Mouse (Mus musculus) intestine, embryonic 14.5 days (tissue): ENCODE data around the gene Mgat5. TPM values are rescaled to one million over a fixed set of nuclear protein-coding genes. Genes with fewer than 3 reads are reported as not detected.
A peak's percentile ranks its signal among the peaks of the same experiment; 100 is the strongest.

ENCODE experiments used
- ATAC-seq: fragments of 200-750 bp; cut with Nextera tagmentation; replicated peaks from 2 replicates; pipeline ENCODE4 v1.8.0; 2017; ENCODE audit warnings: low read depth, moderate number of reproducible peaks, moderate TSS enrichment, moderate library complexity; ENCODE audit not compliant: low FRiP score, low TSS enrichment
- DNase-seq: peaks from one replicate; pipeline ENCODE4 v3.0.0-alpha.2; 2018; ENCODE audit warnings: low spot score
- H3K27ac ChIP-seq: fragments of 300-500 bp; sonication (generic); 2 replicates; pipeline ENCODE4 v1.5.1; 2014; ENCODE audit warnings: low read depth, mild to moderate bottlenecking, control low read depth
- H3K27me3 ChIP-seq: fragments of 300-500 bp; sonication (generic); replicated peaks from 2 replicates; pipeline ENCODE4 v1.6.1; 2014; ENCODE audit warnings: low read length, control low read depth; ENCODE audit not compliant: control insufficient read depth, insufficient read depth
- H3K36me3 ChIP-seq: fragments of 300-500 bp; sonication (generic); 2 replicates; pipeline ENCODE4 v1.6.1; 2014; ENCODE audit warnings: low read length, control low read depth; ENCODE audit not compliant: control insufficient read depth, insufficient read depth
- H3K4me1 ChIP-seq: fragments of 300-500 bp; sonication (generic); replicated peaks from 2 replicates; pipeline ENCODE4 v1.6.1; 2014; ENCODE audit warnings: low read length, control low read depth, mixed read lengths; ENCODE audit not compliant: control insufficient read depth, insufficient read depth
- H3K4me2 ChIP-seq: fragments of 300-500 bp; sonication (generic); 2 replicates; pipeline ENCODE4 v1.6.1; 2014; ENCODE audit warnings: low read length
- H3K4me3 ChIP-seq: fragments of 300-500 bp; sonication (generic); 2 replicates; pipeline ENCODE4 v1.5.1; 2014; ENCODE audit warnings: low read depth, low read length, control low read depth, mixed read lengths
- H3K9ac ChIP-seq: fragments of 300-500 bp; sonication (generic); 2 replicates; pipeline ENCODE4 v1.6.1; 2014; ENCODE audit warnings: mild to moderate bottlenecking, low read length
- H3K9me3 ChIP-seq: fragments of 300-500 bp; sonication (generic); 2 replicates; pipeline ENCODE4 v1.6.1; 2016; ENCODE audit warnings: low read length, control low read depth; ENCODE audit not compliant: control insufficient read depth
- WGBS: fragments of 180-500 bp; shearing (Covaris S2); extraction: QIAGEN DNeasy Blood & Tissue Kit; methylation state at CpG from one replicate; pipeline ENCODE4 v1.1.7; 2014; 5-methylcytosine and 5-hydroxymethylcytosine counted together
- polyA plus RNA-seq: library from polyadenylated mRNA; unstranded; fragments of >200 nt; fragmentation: Nextera tagmentation; extraction: Ambion mirVana; gene quantifications from 2 replicates; pipeline ENCODE4 v1.2.1, GENCODE M21; 2014

Mgat5 gene
- polyA plus RNA-seq, 1 experiment from 2014 or later = 7.3 TPM

GRCm38 (mm10) chr1:127275572-127276324 is 70.9 kb downstream of the Mgat5 start:
- Histone ChIP-seq H3K9ac (no peak overlapping the region), H3K4me3 (no peak overlapping the region), H3K36me3 (no peaks in the 10 kb centered on the region), H3K9me3 (no peaks in the 10 kb centered on the region), H3K4me2 (no peak overlapping the region), H3K27me3 (no peaks in the 10 kb centered on the region), H3K27ac (no peak overlapping the region), H3K4me1 (no peaks in the 10 kb centered on the region)
- DNase-seq = no peak
- 86% methylated on average over 3 of the region's 3 CpGs for WGBS
- 0 out of 2 replicates have a peak, but pooled peaks have one; percentile 58 for ATAC-seq

- Histone ChIP-seq H3K4me2 (no peak overlapping the region), H3K36me3 (no peaks in the 10 kb centered on the region), H3K27ac (no peak overlapping the region), H3K4me1 (no peaks in the 10 kb centered on the region), H3K9ac (no peak overlapping the region), H3K27me3 (no peaks in the 10 kb centered on the region), H3K4me3 (no peak overlapping the region), H3K9me3 (no peaks in the 10 kb centered on the region)
- 89% methylated on average over 3 of the region's 3 CpGs for WGBS
- no peak for DNase-seq
- no peak for ATAC-seq
Measured at GRCm38 (mm10) chr1:127278067-127278466, 73.3 kb downstream of the Mgat5 start.

GRCm38 (mm10) chr1:127280256-127280655 is 75.4 kb downstream of the Mgat5 start:
- no peak overlapping the region for H3K9ac ChIP-seq
- no peaks in the 10 kb centered on the region for H3K4me1 ChIP-seq
- no peak overlapping the region for H3K27ac ChIP-seq
- H3K36me3 ChIP-seq = no peaks in the 10 kb centered on the region
- H3K4me2 ChIP-seq = no peak overlapping the region
- no peak overlapping the region for H3K4me3 ChIP-seq
- 94% methylated on average over 1 of the region's 1 CpGs for WGBS
- ATAC-seq = no peak
- no peak for DNase-seq
- no peaks in the 10 kb centered on the region for H3K9me3 ChIP-seq
- no peaks in the 10 kb centered on the region for H3K27me3 ChIP-seq

GRCm38 (mm10) chr1:127284975-127285374 is 80.2 kb downstream of the Mgat5 start:
- Histone ChIP-seq H3K9me3 (no peaks in the 10 kb centered on the region), H3K27me3 (no peaks in the 10 kb centered on the region), H3K9ac (no peak overlapping the region), H3K4me1 (no peaks in the 10 kb centered on the region), H3K4me3 (no peak overlapping the region), H3K27ac (no peak overlapping the region), H3K4me2 (no peak overlapping the region), H3K36me3 (no peaks in the 10 kb centered on the region)
- 79% methylated on average over 3 of the region's 3 CpGs for WGBS
- ATAC-seq = no peak
- DNase-seq = no peak

GRCm38 (mm10) chr1:127287505-127287904 is 82.7 kb downstream of the Mgat5 start:
- no peak for ATAC-seq
- no peaks in the 10 kb centered on the region for H3K36me3 ChIP-seq
- no peak overlapping the region for H3K27ac ChIP-seq
- H3K9ac ChIP-seq = no peak overlapping the region
- no peak overlapping the region for H3K4me2 ChIP-seq
- H3K4me3 ChIP-seq = no peak overlapping the region
- H3K27me3 ChIP-seq = no peaks in the 10 kb centered on the region
- WGBS = 88% methylated on average over 6 of the region's 6 CpGs
- DNase-seq = no peak
- no peaks in the 10 kb centered on the region; the same call in 1 of the 2 replicates for H3K4me1 ChIP-seq
- no peaks in the 10 kb centered on the region for H3K9me3 ChIP-seq

GRCm38 (mm10) chr1:127290879-127291278 is 86.1 kb downstream of the Mgat5 start:
- no peak for DNase-seq
- Histone ChIP-seq H3K4me1 (no peaks in the 10 kb centered on the region; the same call in 1 of the 2 replicates), H3K9ac (no peak overlapping the region), H3K4me2 (no peak overlapping the region), H3K4me3 (no peak overlapping the region), H3K27ac (no peak overlapping the region), H3K9me3 (no peaks in the 10 kb centered on the region), H3K27me3 (no peaks in the 10 kb centered on the region), H3K36me3 (no peaks in the 10 kb centered on the region)
- WGBS = 50% methylated on average over 9 of the region's 9 CpGs
- no peak for ATAC-seq

GRCm38 (mm10) chr1:127291721-127292120 is 86.9 kb downstream of the Mgat5 start:
- no peak overlapping the region for H3K27ac ChIP-seq
- H3K36me3 ChIP-seq = no peaks in the 10 kb centered on the region
- no peak overlapping the region for H3K4me2 ChIP-seq
- H3K4me1 ChIP-seq = no peaks in the 10 kb centered on the region; the same call in 1 of the 2 replicates
- no peak for DNase-seq
- no peaks in the 10 kb centered on the region for H3K9me3 ChIP-seq
- H3K9ac ChIP-seq = no peak overlapping the region
- no peak for ATAC-seq
- H3K27me3 ChIP-seq = no peaks in the 10 kb centered on the region
- H3K4me3 ChIP-seq = no peak overlapping the region

- no peaks in the 10 kb centered on the region; the same call in 1 of the 2 replicates for H3K4me1 ChIP-seq
- H3K4me3 ChIP-seq = no peak overlapping the region
- no peak for ATAC-seq
- H3K27me3 ChIP-seq = no peaks in the 10 kb centered on the region
- no peaks in the 10 kb centered on the region for H3K36me3 ChIP-seq
- no peak for DNase-seq
- 39% methylated on average over 5 of the region's 5 CpGs for WGBS
- no peak overlapping the region for H3K9ac ChIP-seq
- H3K9me3 ChIP-seq = no peaks in the 10 kb centered on the region
- no peak overlapping the region for H3K27ac ChIP-seq
- H3K4me2 ChIP-seq = no peak overlapping the region
Measured at GRCm38 (mm10) chr1:127293286-127293685, 88.5 kb downstream of the Mgat5 start.

- Histone ChIP-seq H3K9me3 (no peaks in the 10 kb centered on the region), H3K9ac (no peak overlapping the region), H3K4me1 (no peaks in the 10 kb centered on the region; the same call in 1 of the 2 replicates), H3K27ac (no peak overlapping the region), H3K27me3 (no peaks in the 10 kb centered on the region), H3K4me2 (no peak overlapping the region), H3K36me3 (no peaks in the 10 kb centered on the region), H3K4me3 (no peak overlapping the region)
- WGBS = 88% methylated on average over 3 of the region's 3 CpGs
- no peak for DNase-seq
- ATAC-seq = no peak
Measured at GRCm38 (mm10) chr1:127296815-127297214, 92.0 kb downstream of the Mgat5 start.
